Mouse (Mus musculus) limb, embryonic 14.5 days (tissue): ENCODE measurements around the gene Acaa1a. TPM values are rescaled to one million over a fixed set of nuclear protein-coding genes. Genes with fewer than 3 reads are reported as not detected.

Experiments
- ATAC-seq: fragments of 200-750 bp; cut with Nextera tagmentation; 2 replicates; pipeline ENCODE4 v1.8.0; 2017; ENCODE audit warnings: low read depth, moderate number of reproducible peaks, moderate TSS enrichment; ENCODE audit not compliant: low FRiP score
- DNase-seq: peaks from one replicate; pipeline ENCODE4 v3.0.0-alpha.2; 2015; ENCODE audit warnings: low spot score
- H3K27ac ChIP-seq: fragments of 300-500 bp; sonication (generic); replicated peaks from 2 replicates; pipeline ENCODE4 v1.5.1; 2014; ENCODE audit warnings: low read depth, mild to moderate bottlenecking, low read length, moderate library complexity, mixed read lengths
- H3K27me3 ChIP-seq: fragments of 300-500 bp; sonication (generic); 2 replicates; pipeline ENCODE4 v1.6.1; 2014; ENCODE audit warnings: low read length, mixed read lengths; ENCODE audit not compliant: control insufficient read depth, insufficient read depth
- H3K36me3 ChIP-seq: fragments of 300-500 bp; sonication (generic); 2 replicates; pipeline ENCODE4 v1.6.1; 2014; ENCODE audit warnings: mild to moderate bottlenecking, low read length, moderate library complexity, mixed read lengths; ENCODE audit not compliant: control insufficient read depth, insufficient read depth
- H3K4me1 ChIP-seq: fragments of 300-500 bp; sonication (generic); 2 replicates; pipeline ENCODE4 v1.6.1; 2014; ENCODE audit warnings: antibody characterized with exemption, low read length, mixed read lengths; ENCODE audit not compliant: control insufficient read depth, insufficient read depth
- H3K4me2 ChIP-seq: fragments of 300-500 bp; sonication (generic); replicated peaks from 2 replicates; pipeline ENCODE4 v1.6.1; 2014; ENCODE audit warnings: low read depth, mild to moderate bottlenecking, low read length, moderate library complexity; ENCODE audit not compliant: severe bottlenecking
- H3K4me3 ChIP-seq: fragments of 300-500 bp; sonication (generic); replicated peaks from 2 replicates; pipeline ENCODE4 v1.5.1; 2014; ENCODE audit warnings: low read length
- H3K9ac ChIP-seq: fragments of 300-500 bp; sonication (generic); 2 replicates; pipeline ENCODE4 v1.6.1; 2014; ENCODE audit warnings: mild to moderate bottlenecking, low read depth, low read length, moderate library complexity; ENCODE audit not compliant: severe bottlenecking
- H3K9me3 ChIP-seq: fragments of 300-500 bp; sonication (generic); 2 replicates; pipeline ENCODE4 v1.6.1; 2016; ENCODE audit warnings: low read length; ENCODE audit not compliant: control insufficient read depth
- POLR2A ChIP-seq: fragments of 200-500 bp; IDR thresholded peaks from 2 replicates; pipeline ENCODE4 v1.8.0; 2012; ENCODE audit warnings: inconsistent platforms, mild to moderate bottlenecking, moderate library complexity, borderline replicate concordance; ENCODE audit not compliant: insufficient read depth, insufficient read length; ENCODE audit errors: extremely low read depth
- WGBS: fragments of 180-500 bp; shearing (Covaris S2); extraction: QIAGEN DNeasy Blood & Tissue Kit; methylation state at CpG from one replicate; pipeline ENCODE4 v1.1.7; 2014; 5-methylcytosine and 5-hydroxymethylcytosine counted together
- polyA plus RNA-seq, 2 experiments: library from polyadenylated mRNA; depleted of rRNA in 1 of 2; stranded (reverse) in 1 of 2; unstranded in 1 of 2; fragments of >200 nt; fragmentation: Nextera tagmentation in 1 of 2; extraction: Ambion mirVana in 1 of 2; gene quantifications; 2 replicates each; pipeline versions ENCODE4 v1.2.1 to v1.2.3; 2012 to 2014

Gene Acaa1a
- polyA plus RNA-seq (2012; rRNA removed) (120 and 140 TPM in 2 replicates), polyA plus RNA-seq (2014; fragmentation: Nextera tagmentation; extraction: Ambion mirVana) (87.4 and 92.7 TPM in 2 replicates)

DNA sequence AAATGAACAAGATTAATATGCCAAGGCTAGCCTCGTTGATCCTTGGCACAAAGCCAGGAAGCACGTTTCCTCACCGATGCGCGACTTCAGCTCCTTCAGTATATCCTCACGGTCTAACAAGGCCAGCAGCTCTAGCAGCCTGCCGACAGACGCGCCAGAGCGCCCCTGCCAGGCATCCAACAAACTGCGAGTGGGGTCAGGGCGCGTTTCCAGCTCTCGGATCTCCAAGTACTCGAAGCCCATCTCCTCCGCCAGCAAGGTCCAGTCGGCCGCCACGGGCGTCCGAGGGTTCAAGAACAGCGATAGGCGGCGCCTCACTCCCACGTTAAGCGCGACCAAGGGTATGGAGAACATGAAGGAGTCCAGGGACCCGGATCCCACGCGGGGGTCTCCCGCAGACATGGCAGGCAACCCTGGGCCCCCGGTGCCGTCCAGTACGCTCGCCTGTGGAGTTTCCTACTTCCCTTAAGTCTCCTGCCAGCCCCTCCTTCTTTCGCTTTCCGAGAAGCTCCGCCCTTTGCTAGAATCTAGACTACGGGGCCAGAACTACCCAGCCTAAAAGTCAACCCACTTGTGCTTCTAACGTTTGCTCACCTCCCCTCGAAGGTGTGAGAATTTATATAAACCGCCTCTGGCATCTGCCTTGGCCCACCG, at the start of gene Acaa1a:
Gene Acaa1a, plus strand, starts transcription at position 119 of the 654 bp plus-strand sequence.
- ATAC-seq (no peak), DNase-seq (peak; percentile 52)
- no peak for TF ChIP-seq POLR2A
- H3K36me3 ChIP-seq, result peaks cover 24% of the 10 kb centered on the region
- H3K27me3 ChIP-seq, result no peaks in the 10 kb centered on the region
- peak within 1 kb of the TSS; percentile 75 for H3K4me2 ChIP-seq
- H3K4me1 ChIP-seq, result peaks cover 20% of the 10 kb centered on the region
- H3K9me3 ChIP-seq, result no peaks in the 10 kb centered on the region
- peak within 1 kb of the TSS; percentile 73 for H3K9ac ChIP-seq
- peak within 1 kb of the TSS; percentile 82 for H3K27ac ChIP-seq
- under 1% methylated on average over 37 of the region's 43 CpGs for WGBS
- peak within 1 kb of the TSS; percentile 68 for H3K4me3 ChIP-seq

DNA sequence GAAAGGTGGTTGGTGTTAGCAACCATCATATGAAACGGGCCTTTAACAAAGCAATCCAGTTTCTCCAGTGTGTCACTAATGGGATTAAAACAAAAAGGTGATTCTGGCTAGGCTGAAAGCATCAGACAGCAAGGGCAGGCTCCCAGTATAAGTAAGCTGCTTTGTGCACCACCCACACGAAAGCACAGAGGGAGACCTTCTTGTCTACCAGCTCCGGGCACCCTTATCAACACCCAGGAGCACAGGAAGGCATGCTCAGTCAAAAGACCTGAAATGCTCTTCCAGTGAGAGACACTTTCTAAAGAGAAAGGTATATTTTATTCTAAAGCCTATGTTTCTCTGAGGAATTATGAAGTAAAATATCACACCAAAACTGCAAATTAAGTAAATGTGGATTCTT, 48.7 kb upstream of the Acaa1a start:
- Histone ChIP-seq H3K27me3 (no peaks in the 10 kb centered on the region), H3K36me3 (peaks cover 13% of the 10 kb centered on the region), H3K9me3 (no peaks in the 10 kb centered on the region), H3K4me3 (no peak overlapping the region), H3K4me1 (no peaks in the 10 kb centered on the region), H3K9ac (no peak overlapping the region), H3K4me2 (no peak overlapping the region), H3K27ac (no peak overlapping the region)
- no peak for DNase-seq
- no peak for TF ChIP-seq POLR2A
- no peak for ATAC-seq
- 92% methylated on average over 3 of the region's 3 CpGs for WGBS

DNA sequence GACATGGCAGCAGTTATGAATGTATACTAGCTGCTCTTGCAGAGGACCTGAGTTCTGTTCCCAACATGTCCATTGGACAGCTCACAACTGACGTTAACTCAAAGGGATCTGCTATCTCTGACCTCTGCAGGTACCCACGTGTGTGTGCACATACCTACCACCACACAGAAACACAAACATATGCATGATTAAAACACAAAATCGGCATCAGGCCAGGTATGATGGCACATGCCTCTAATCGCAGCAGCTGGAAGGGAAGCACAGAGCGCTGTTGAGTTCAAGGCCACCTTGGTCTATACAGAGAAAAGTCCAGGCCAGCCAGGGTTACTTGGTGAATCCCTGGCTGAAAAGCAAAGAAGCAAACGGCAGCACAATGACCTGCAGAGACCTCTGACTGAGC, 41.8 kb upstream of the Acaa1a start:
- Histone ChIP-seq H3K4me2 (no peak overlapping the region), H3K4me1 (no peaks in the 10 kb centered on the region), H3K9me3 (no peaks in the 10 kb centered on the region), H3K27me3 (no peaks in the 10 kb centered on the region), H3K36me3 (peaks cover 9% of the 10 kb centered on the region), H3K4me3 (no peak overlapping the region), H3K27ac (no peak overlapping the region), H3K9ac (no peak overlapping the region)
- WGBS, result 90% methylated on average over 6 of the region's 6 CpGs
- DNase-seq, result no peak
- ATAC-seq, result no peak
- no peak for TF ChIP-seq POLR2A

DNA sequence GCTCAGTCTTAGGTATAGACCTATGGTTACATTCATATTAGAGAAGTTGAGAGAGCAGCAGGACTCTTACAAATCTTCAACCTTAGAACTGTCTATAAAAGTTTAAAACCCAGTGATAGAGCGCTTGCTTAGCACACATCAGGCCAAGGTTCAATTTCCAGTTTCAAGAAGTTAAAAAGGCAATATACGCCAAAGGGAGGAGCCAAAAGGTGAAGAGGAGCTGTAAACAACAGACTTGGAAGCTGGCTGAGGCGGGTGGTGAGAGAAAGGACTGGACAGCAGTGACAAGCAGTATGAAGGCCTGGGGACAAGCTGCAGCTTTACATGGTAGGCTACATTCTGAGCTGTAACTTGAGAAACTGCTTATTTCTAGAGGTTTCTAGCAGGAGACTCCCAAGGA, 40.9 kb upstream of the Acaa1a start:
- no peaks in the 10 kb centered on the region for H3K4me1 ChIP-seq
- TF ChIP-seq POLR2A, result no peak
- ATAC-seq (no peak), DNase-seq (no peak)
- H3K36me3 ChIP-seq, result peaks cover 9% of the 10 kb centered on the region
- 73% methylated on average over 3 of the region's 3 CpGs for WGBS
- no peak overlapping the region for H3K9ac ChIP-seq
- no peaks in the 10 kb centered on the region for H3K9me3 ChIP-seq
- no peak overlapping the region for H3K4me2 ChIP-seq
- no peak overlapping the region for H3K27ac ChIP-seq
- H3K4me3 ChIP-seq, result no peak overlapping the region
- no peaks in the 10 kb centered on the region for H3K27me3 ChIP-seq

DNA sequence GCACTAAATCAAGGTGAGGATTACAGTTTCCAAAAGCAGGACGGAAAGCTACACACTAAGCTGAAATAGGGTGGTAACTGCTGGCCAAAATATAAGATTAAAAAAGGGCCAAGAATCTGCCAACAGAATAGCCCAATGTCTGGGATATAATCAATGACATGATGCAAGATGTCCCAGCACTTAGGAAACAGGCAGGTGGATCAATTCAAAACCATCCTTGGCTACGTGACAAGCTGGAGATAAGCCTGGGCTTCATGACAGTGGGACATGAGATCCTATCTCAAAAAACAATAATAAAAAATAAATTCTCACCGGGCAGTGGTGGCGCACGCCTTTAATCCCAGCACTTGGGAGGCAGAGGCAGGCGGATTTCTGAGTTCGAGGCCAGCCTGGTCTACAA, 33.6 kb upstream of the Acaa1a start:
- Histone ChIP-seq H3K4me1 (no peaks in the 10 kb centered on the region), H3K4me3 (no peak overlapping the region), H3K4me2 (no peak overlapping the region), H3K9me3 (no peaks in the 10 kb centered on the region), H3K36me3 (peaks cover 7% of the 10 kb centered on the region), H3K27me3 (no peaks in the 10 kb centered on the region), H3K9ac (no peak overlapping the region), H3K27ac (no peak overlapping the region)
- 94% methylated on average over 7 of the region's 7 CpGs for WGBS
- TF ChIP-seq POLR2A, result no peak
- DNase-seq (no peak), ATAC-seq (no peak)
